8 mouse cellular contexts compared by ENCODE assay signal in the genomic region with DNA sequence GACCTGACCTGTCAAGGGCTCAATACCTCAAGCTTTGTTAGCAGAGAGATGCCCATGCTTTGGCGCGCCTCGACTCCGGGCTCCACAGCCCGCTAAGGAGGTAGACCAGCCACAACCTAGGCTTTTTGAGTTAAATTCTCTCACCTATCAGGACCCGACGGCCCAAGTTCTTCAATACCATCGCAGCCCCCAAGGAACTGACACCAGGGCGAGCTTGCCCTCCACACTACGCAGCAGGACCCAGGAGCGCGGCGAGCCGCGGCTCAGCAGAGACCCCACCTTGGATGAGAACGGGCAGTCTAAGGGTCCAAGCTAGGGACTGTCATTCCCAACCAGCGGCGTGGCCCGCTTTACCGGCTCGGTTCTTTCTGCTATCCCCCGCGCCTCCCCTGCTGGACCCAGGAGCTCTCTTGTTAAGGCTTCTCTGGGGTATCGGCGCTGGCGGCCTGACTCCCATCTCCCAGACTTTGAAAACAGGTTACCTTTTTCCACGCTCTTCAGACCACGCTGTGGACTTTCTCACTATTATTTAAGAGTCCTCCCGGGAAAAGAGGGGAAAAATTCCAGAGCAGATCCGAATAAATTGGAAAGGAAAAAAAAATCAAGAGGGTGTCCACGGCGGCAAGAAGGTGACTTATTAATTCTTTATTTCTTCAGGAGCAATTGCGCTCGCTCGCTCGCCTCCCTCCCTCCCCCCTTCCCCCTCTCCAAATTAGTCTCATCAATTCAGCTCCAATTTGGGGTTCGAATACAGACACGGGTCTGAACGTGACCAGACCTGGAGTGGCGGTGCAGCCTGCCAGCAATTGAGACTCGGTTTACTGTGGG. TPM values are rescaled to one million over a fixed set of nuclear protein-coding genes. Genes with fewer than 3 reads are reported as not detected.
A peak's percentile ranks its signal among the peaks of the same experiment; 100 is the strongest.
DNase-seq lines count a peak whose midpoint lies in the region; ATAC-seq and TF ChIP-seq lines count a peak whose summit lies in the region.

A gene (minus strand): TSS at position 650 of the 828 bp plus-strand sequence.

- WGBS in embryonic facial prominence, embryonic 12.5 days = under 1% methylated on average over 41 of the region's 41 CpGs
- WGBS in limb, embryonic 14.5 days = under 1% methylated on average over 41 of the region's 41 CpGs

- no peaks in the 10 kb centered on the region for H3K9me3 ChIP-seq in embryonic facial prominence, embryonic 12.5 days
- no peaks in the 10 kb centered on the region for H3K9me3 ChIP-seq in limb, embryonic 14.5 days (ENCODE audit: control insufficient read depth, low read length)

- peak; percentile 42 to 49 for DNase-seq in spleen, postnatal 36 days (ENCODE audit: low spot score in 2 of 2)
- DNase-seq in spleen, postnatal 14 days (ENCODE audit: low spot score in 2 of 2) = no peak
- peak; percentile 38 to 41 for DNase-seq in heart, postnatal 10 days
- no peak for DNase-seq in limb, embryonic 14.5 days (ENCODE audit: low spot score)
- DNase-seq in urinary bladder, postnatal 36 days (ENCODE audit: low spot score in 2 of 2) = no peak
- no peak for DNase-seq in MN1 (ENCODE audit: low spot score)

- no peak for TF ChIP-seq POLR2A in limb, embryonic 14.5 days (IDR thresholded peaks at IDR 0.05; ENCODE audit: borderline replicate concordance, extremely low read depth, insufficient read depth, insufficient read length)

- no peaks in the 10 kb centered on the region for H3K36me3 ChIP-seq in embryonic facial prominence, embryonic 12.5 days
- H3K36me3 ChIP-seq in limb, embryonic 14.5 days (ENCODE audit: control insufficient read depth, insufficient read depth, low read length) = no peaks in the 10 kb centered on the region

- H3K27ac ChIP-seq in embryonic facial prominence, embryonic 12.5 days = peak within 1 kb of the TSS; percentile 92
- peak within 1 kb of the TSS; percentile 94 for H3K27ac ChIP-seq in limb, embryonic 14.5 days (replicated peaks; ENCODE audit: low read depth, low read length)

- peak within 1 kb of the TSS; percentile 74 for H3K4me3 ChIP-seq in embryonic facial prominence, embryonic 12.5 days
- peak within 1 kb of the TSS; percentile 78 for H3K4me3 ChIP-seq in limb, embryonic 14.5 days (replicated peaks; ENCODE audit: low read length)

- no peak for ATAC-seq in embryonic facial prominence, embryonic 12.5 days (ENCODE audit: insufficient number of reproducible peaks, insufficient read depth, low FRiP score, low TSS enrichment)
- ATAC-seq in limb, embryonic 14.5 days (ENCODE audit: low FRiP score, low read depth) = no peak
- no peak for ATAC-seq in monocyte, adult 5-6 weeks (replicated peaks; ENCODE audit: insufficient number of reproducible peaks, low FRiP score, low TSS enrichment, poor library complexity, severe bottlenecking)

- intact Hi-C loops in heart, postnatal 10 days (cut with DNase I) = loop anchor here (5.0 kb wide), 1 partner anchor 135 kb away; no protein-coding TSS in a partner anchor

- H3K27me3 ChIP-seq in embryonic facial prominence, embryonic 12.5 days = peaks cover 22% of the 10 kb centered on the region
- 0 out of 2 replicates have a peak, but pooled peaks cover 3% of the 10 kb centered on the region for H3K27me3 ChIP-seq in limb, embryonic 14.5 days (ENCODE audit: control insufficient read depth, insufficient read depth, low read length)

- H3K9ac ChIP-seq in embryonic facial prominence, embryonic 12.5 days = peak within 1 kb of the TSS; percentile 96
- peak within 1 kb of the TSS; percentile 95 for H3K9ac ChIP-seq in limb, embryonic 14.5 days (ENCODE audit: low read depth, low read length, severe bottlenecking)

- H3K4me2 ChIP-seq in embryonic facial prominence, embryonic 12.5 days (replicated peaks) = peak within 1 kb of the TSS; percentile 75
- H3K4me2 ChIP-seq in limb, embryonic 14.5 days (replicated peaks; ENCODE audit: low read depth, low read length, severe bottlenecking) = peak within 1 kb of the TSS; percentile 90

- H3K4me1 ChIP-seq in embryonic facial prominence, embryonic 12.5 days = peaks cover 70% of the 10 kb centered on the region
- peaks cover 51% of the 10 kb centered on the region for H3K4me1 ChIP-seq in limb, embryonic 14.5 days (ENCODE audit: control insufficient read depth, insufficient read depth, low read length)

RNA-seq across cellular contexts. Expression of the gene that starts here (rescaled TPM):
- 39.2 and 40.9 TPM in 2 replicates for polyA plus RNA-seq in embryonic facial prominence, embryonic 12.5 days (2016; fragmentation: Nextera tagmentation; extraction: Ambion mirVana)
- 10 to 100 TPM; 41.1 to 47.5 TPM for total RNA-seq in heart, postnatal 10 days (2021)
- polyA plus RNA-seq in limb, embryonic 14.5 days (2012; rRNA removed) = 10.1 and 11.5 TPM in 2 replicates
- 22.2 and 25.7 TPM in 2 replicates for polyA plus RNA-seq in limb, embryonic 14.5 days (2014; fragmentation: Nextera tagmentation; extraction: Ambion mirVana)
- 94.4 to 137 TPM (median 98.0 TPM) in 3 replicates for total RNA-seq in monocyte, adult 5-6 weeks (2017)

Comparison
In these comparisons a context has a peak if more than half of its experiments do, and no peak if none do; other contexts are left out.
1. DNase-seq: peak in spleen, postnatal 36 days (2 of 2) and heart, postnatal 10 days (2 of 2); none in spleen, postnatal 14 days (0 of 2), limb, embryonic 14.5 days (single experiment), urinary bladder, postnatal 36 days (0 of 2) and MN1 (single experiment).